Mouse (Mus musculus): ENCODE results near the gene Ccdc61. TPM values are rescaled to one million over a fixed set of nuclear protein-coding genes. Genes with fewer than 3 reads are reported as not detected.
A peak's percentile ranks its signal among the peaks of the same experiment; 100 is the strongest.
"Not testable (repeated sequence)": the region's sequence is repeated elsewhere in the genome, so short reads cannot be mapped to it uniquely, and the experiment has no call there.

Ccdc61 gene
- polyA plus RNA-seq, 1 experiment, result 15.4 TPM

- DNase-seq (ENCODE audit: extremely low spot score in 1 of 2, low spot score in 1 of 2), result peak in 1 of 2 experiments; percentile 23
Observed at GRCm38 (mm10) chr7:18917931-18918330, 7.7 kb upstream of the Ccdc61 start.

- DNase-seq (ENCODE audit: extremely low spot score in 1 of 2, low spot score in 1 of 2), result no peak
Observed at GRCm38 (mm10) chr7:18916254-18916653, 6.0 kb upstream of the Ccdc61 start.

- DNase-seq (ENCODE audit: extremely low spot score in 1 of 2, low spot score in 1 of 2), result no peak
Observed at GRCm38 (mm10) chr7:18909797-18910196, 418 bp downstream of the Ccdc61 start.

- DNase-seq (ENCODE audit: extremely low spot score in 1 of 2, low spot score in 1 of 2), result no peak
Observed at GRCm38 (mm10) chr7:18904971-18905370, 5.2 kb downstream of the Ccdc61 start.

GRCm38 (mm10) chr7:18902486-18902885 is 7.7 kb downstream of the Ccdc61 start:
- no peak for DNase-seq (ENCODE audit: extremely low spot score in 1 of 2, low spot score in 1 of 2)

GRCm38 (mm10) chr7:18900513-18900912 is 9.7 kb downstream of the Ccdc61 start:
- no peak for DNase-seq (ENCODE audit: extremely low spot score in 1 of 2, low spot score in 1 of 2)

- peak in 1 of 2 experiments; percentile 70 for DNase-seq (ENCODE audit: extremely low spot score in 1 of 2, low spot score in 1 of 2)
Observed at GRCm38 (mm10) chr7:18896536-18896935, 13.7 kb downstream of the Ccdc61 start.

- peak in 1 of 2 experiments; percentile 61 for DNase-seq (ENCODE audit: extremely low spot score in 1 of 2, low spot score in 1 of 2)
Observed at GRCm38 (mm10) chr7:18893651-18894430, 16.4 kb downstream of the Ccdc61 start.

- DNase-seq (ENCODE audit: extremely low spot score in 1 of 2, low spot score in 1 of 2), result no peak
Observed at GRCm38 (mm10) chr7:18893009-18893408, 17.2 kb downstream of the Ccdc61 start.

- DNase-seq (ENCODE audit: extremely low spot score in 1 of 2, low spot score in 1 of 2), result peak; percentile 84 to 96
Observed at GRCm38 (mm10) chr7:18891872-18892599, 18.2 kb downstream of the Ccdc61 start.

GRCm38 (mm10) chr7:18890848-18891247 is 19.4 kb downstream of the Ccdc61 start:
- no peak for DNase-seq (ENCODE audit: extremely low spot score in 1 of 2, low spot score in 1 of 2)

GRCm38 (mm10) chr7:18886963-18887362 is 23.3 kb downstream of the Ccdc61 start:
- no peak for DNase-seq (ENCODE audit: extremely low spot score in 1 of 2, low spot score in 1 of 2)

- no peak for DNase-seq (ENCODE audit: extremely low spot score in 1 of 2, low spot score in 1 of 2)
Observed at GRCm38 (mm10) chr7:18884745-18885422, 25.3 kb downstream of the Ccdc61 start.

GRCm38 (mm10) chr7:18883991-18884744 is 26.0 kb downstream of the Ccdc61 start:
- DNase-seq (ENCODE audit: extremely low spot score in 1 of 2, low spot score in 1 of 2), result no peak

GRCm38 (mm10) chr7:18878691-18879090 is 31.5 kb downstream of the Ccdc61 start:
- DNase-seq (ENCODE audit: extremely low spot score in 1 of 2, low spot score in 1 of 2), result no peak

GRCm38 (mm10) chr7:18875372-18875771 is 34.8 kb downstream of the Ccdc61 start:
- no peak for DNase-seq (ENCODE audit: extremely low spot score in 1 of 2, low spot score in 1 of 2)

GRCm38 (mm10) chr7:18873253-18873652 is 37.0 kb downstream of the Ccdc61 start:
- peak in 1 of 2 experiments; percentile 83 for DNase-seq (ENCODE audit: extremely low spot score in 1 of 2, low spot score in 1 of 2)

GRCm38 (mm10) chr7:18872816-18873215 is 37.4 kb downstream of the Ccdc61 start:
- no peak for DNase-seq (ENCODE audit: extremely low spot score in 1 of 2, low spot score in 1 of 2)

- DNase-seq (ENCODE audit: extremely low spot score in 1 of 2, low spot score in 1 of 2), result no peak
Observed at GRCm38 (mm10) chr7:18872014-18872802, 38.0 kb downstream of the Ccdc61 start.

- DNase-seq (ENCODE audit: extremely low spot score in 1 of 2, low spot score in 1 of 2), result not testable (repeated sequence)
Observed at GRCm38 (mm10) chr7:18871031-18871430, 39.2 kb downstream of the Ccdc61 start, which contains the start of gene Pglyrp1. TSS of gene Pglyrp1 (plus strand) at chr7:18871331.
